35 mouse cellular contexts compared by ENCODE assay signal in the genomic region with DNA sequence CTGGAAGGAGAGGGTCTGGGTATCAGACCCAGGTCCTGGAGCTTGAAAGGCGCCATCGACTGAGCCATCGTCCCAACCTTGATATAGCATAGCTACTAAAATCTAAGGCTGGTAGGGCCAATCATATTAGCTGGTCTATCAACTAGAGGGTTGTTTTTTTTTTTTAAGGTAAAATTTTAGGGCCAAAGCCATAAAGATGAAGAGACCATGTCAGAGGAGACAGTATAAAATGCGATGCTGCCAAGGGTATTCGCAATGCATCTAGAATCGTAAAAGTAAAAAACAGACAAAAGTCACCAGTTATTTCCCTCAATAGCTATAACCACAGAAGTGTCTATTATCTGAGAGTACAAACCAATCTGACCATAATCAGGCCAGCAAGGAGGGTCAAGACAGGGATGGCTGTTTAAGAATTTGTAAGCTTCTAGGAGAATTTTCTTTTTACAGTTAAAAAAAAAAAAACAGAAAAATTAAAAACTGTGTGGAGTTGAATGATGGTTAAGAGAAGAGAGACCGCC.
"Had no signal": no experiment of that assay in that cellular context is flagged by ENCODE, and none has a peak within 500 bp of the region (broad histone marks: within the 10 kb centered on the region; RNA-seq: fewer than 3 reads in every experiment).

No protein-coding gene starts in this region.

- ATAC-seq: hindbrain, embryonic 16.5 days; hindbrain, postnatal 0 days; inflammation-experienced regulatory T-cells, adult 6 months; intestine, embryonic 15.5 days; intestine, embryonic 16.5 days; intestine, postnatal 0 days had no signal

- H3K9ac ChIP-seq: heart, embryonic 12.5 days; heart, embryonic 13.5 days; heart, embryonic 15.5 days; hindbrain, embryonic 12.5 days; hindbrain, embryonic 13.5 days; hindbrain, embryonic 14.5 days; hindbrain, embryonic 15.5 days; intestine, embryonic 15.5 days; kidney, embryonic 15.5 days had no signal

- H3K9me3 ChIP-seq: heart, embryonic 10.5 days; heart, embryonic 15.5 days; hindbrain, embryonic 10.5 days; hindbrain, embryonic 12.5 days; hindbrain, embryonic 13.5 days; hindbrain, embryonic 15.5 days; intestine, embryonic 15.5 days; kidney, embryonic 15.5 days had no signal

- DNase-seq: heart, postnatal 10 days; heart, postnatal 14 days; heart, postnatal 36 days; heart, postnatal 4 days; kidney, adult 11 months; kidney, adult 18-20 months; kidney, adult 2 months; kidney, adult 8-10 months; kidney, adult 9 months; kidney, postnatal 10 days; kidney, postnatal 14 days; kidney, postnatal 25 days; kidney, postnatal 36 days; kidney, postnatal 4 days; layer of hippocampus, adult 9-11 months; layer of hippocampus, postnatal 36 days had no signal

- H3K4me3 ChIP-seq: heart, embryonic 10.5 days; heart, embryonic 12.5 days; heart, embryonic 13.5 days; heart, embryonic 15.5 days; hindbrain, embryonic 10.5 days; hindbrain, embryonic 12.5 days; hindbrain, embryonic 13.5 days; hindbrain, embryonic 15.5 days; intestine, embryonic 15.5 days; kidney, embryonic 15.5 days; layer of hippocampus, adult 2 months had no signal

- H3K4me2 ChIP-seq: heart, embryonic 11.5 days; heart, embryonic 12.5 days; heart, embryonic 13.5 days; heart, embryonic 15.5 days; hindbrain, embryonic 12.5 days; hindbrain, embryonic 13.5 days; hindbrain, embryonic 14.5 days; hindbrain, embryonic 15.5 days; intestine, embryonic 15.5 days; kidney, embryonic 15.5 days had no signal

- H3K4me1 ChIP-seq: heart, embryonic 12.5 days; heart, embryonic 13.5 days; heart, embryonic 15.5 days; hindbrain, embryonic 10.5 days; hindbrain, embryonic 12.5 days; hindbrain, embryonic 13.5 days; hindbrain, embryonic 15.5 days; intestine, embryonic 15.5 days; kidney, embryonic 15.5 days had no signal

- H3K27ac ChIP-seq: heart, embryonic 10.5 days; heart, embryonic 13.5 days; heart, embryonic 15.5 days; hindbrain, embryonic 10.5 days; hindbrain, embryonic 12.5 days; hindbrain, embryonic 13.5 days; hindbrain, embryonic 14.5 days; hindbrain, embryonic 15.5 days; hindbrain, postnatal 0 days; intestine, embryonic 15.5 days; kidney, embryonic 15.5 days; kidney, postnatal 0 days; layer of hippocampus, adult 2 months had no signal

- H3K27me3 ChIP-seq: heart, embryonic 12.5 days; heart, embryonic 13.5 days; heart, embryonic 15.5 days; hindbrain, embryonic 12.5 days; hindbrain, embryonic 13.5 days; hindbrain, embryonic 15.5 days; intestine, embryonic 15.5 days; kidney, embryonic 15.5 days had no signal
